Mouse (Mus musculus): ENCODE results near the gene Ahnak2.

GRCm38 (mm10) chr12:112791026-112791425 is 11.4 kb downstream of the Ahnak2 start:
- TF ChIP-seq CTCF (IDR thresholded peaks at IDR 0.05; ENCODE audit: extremely low read depth, insufficient read depth, insufficient read length, insufficient replicate concordance) (no peak), POLR2A (IDR thresholded peaks at IDR 0.05; ENCODE audit: low read depth, low read length) (no peak)

All from spleen, adult 2 months (tissue).